Mouse (Mus musculus): Measurements from ENCODE around the gene Zmiz1. TPM values are rescaled to one million over a fixed set of nuclear protein-coding genes. Genes with fewer than 3 reads are reported as not detected.

Zmiz1 gene
- polyA plus RNA-seq, 1 experiment from 2014 or later = 4.3 TPM

- DNase-seq (no peak), ATAC-seq (no peak)
- peaks cover 20% of the 10 kb centered on the region for H3K4me1 ChIP-seq (ENCODE audit: insufficient read depth)
- H3K27ac ChIP-seq (ENCODE audit: low read depth) = no peak overlapping the region
- TF ChIP-seq EP300 (IDR thresholded peaks at IDR 0.05; ENCODE audit: low read depth) = no peak
- TF ChIP-seq CTCF (IDR thresholded peaks at IDR 0.05; ENCODE audit: low read depth) = no peak
- H3K4me3 ChIP-seq (ENCODE audit: low read depth, low read length) = no peak overlapping the region
- no peak overlapping the region for H3K4me2 ChIP-seq (ENCODE audit: low read depth, low read length)
- H3K27me3 ChIP-seq (ENCODE audit: insufficient read depth, low read length) = no peaks in the 10 kb centered on the region
- H3K9me3 ChIP-seq (ENCODE audit: low read length) = no peaks in the 10 kb centered on the region
- H3K36me3 ChIP-seq (replicated peaks; ENCODE audit: insufficient read depth, low read length) = peaks cover 10% of the 10 kb centered on the region
- H3K9ac ChIP-seq (replicated peaks) = no peak overlapping the region
- 73% methylated on average over 10 of the region's 10 CpGs for WGBS (ENCODE audit: insufficient replicate concordance)
Observed at GRCm38 (mm10) chr14:25555291-25555781, 96.4 kb downstream of the Zmiz1 start.

- H3K36me3 ChIP-seq (replicated peaks; ENCODE audit: insufficient read depth, low read length) = peaks cover 9% of the 10 kb centered on the region; the same call in 1 of the 2 replicates
- no peak overlapping the region for H3K4me3 ChIP-seq (ENCODE audit: low read depth, low read length)
- 52% methylated on average over 7 of the region's 7 CpGs for WGBS (ENCODE audit: insufficient replicate concordance)
- H3K9me3 ChIP-seq (ENCODE audit: low read length) = no peaks in the 10 kb centered on the region
- peaks cover 20% of the 10 kb centered on the region for H3K4me1 ChIP-seq (ENCODE audit: insufficient read depth)
- no peak overlapping the region for H3K9ac ChIP-seq (replicated peaks)
- DNase-seq = no peak
- no peak for ATAC-seq
- H3K27me3 ChIP-seq (ENCODE audit: insufficient read depth, low read length) = no peaks in the 10 kb centered on the region
- no peak overlapping the region; the same call in 1 of the 2 replicates for H3K27ac ChIP-seq (ENCODE audit: low read depth)
- TF ChIP-seq EP300 (IDR thresholded peaks at IDR 0.05; ENCODE audit: low read depth) (no peak), CTCF (IDR thresholded peaks at IDR 0.05; ENCODE audit: low read depth) (no peak)
- H3K4me2 ChIP-seq (ENCODE audit: low read depth, low read length) = no peak overlapping the region
Observed at GRCm38 (mm10) chr14:25555848-25556247, 96.9 kb downstream of the Zmiz1 start.

GRCm38 (mm10) chr14:25557014-25557413 lies 98.0 kb downstream of the Zmiz1 start:
- DNase-seq (no peak), ATAC-seq (no peak)
- Histone ChIP-seq H3K4me1 (ENCODE audit: insufficient read depth) (peaks cover 25% of the 10 kb centered on the region), H3K9ac (replicated peaks) (no peak overlapping the region), H3K9me3 (ENCODE audit: low read length) (no peaks in the 10 kb centered on the region), H3K27ac (ENCODE audit: low read depth) (peak overlapping the region; percentile 44; the same call in 1 of the 2 replicates), H3K27me3 (ENCODE audit: insufficient read depth, low read length) (no peaks in the 10 kb centered on the region), H3K4me3 (ENCODE audit: low read depth, low read length) (no peak overlapping the region), H3K4me2 (ENCODE audit: low read depth, low read length) (no peak overlapping the region), H3K36me3 (replicated peaks; ENCODE audit: insufficient read depth, low read length) (peaks cover 9% of the 10 kb centered on the region; the same call in 1 of the 2 replicates)
- 24% methylated on average over 8 of the region's 8 CpGs for WGBS (ENCODE audit: insufficient replicate concordance)
- TF ChIP-seq CTCF (IDR thresholded peaks at IDR 0.05; ENCODE audit: low read depth) (no peak), EP300 (IDR thresholded peaks at IDR 0.05; ENCODE audit: low read depth) (no peak)

- H3K4me1 ChIP-seq (ENCODE audit: insufficient read depth) = peaks cover 25% of the 10 kb centered on the region
- no peak overlapping the region for H3K4me3 ChIP-seq (ENCODE audit: low read depth, low read length)
- no peaks in the 10 kb centered on the region for H3K27me3 ChIP-seq (ENCODE audit: insufficient read depth, low read length)
- DNase-seq = no peak
- peaks cover 11% of the 10 kb centered on the region; the same call in 1 of the 2 replicates for H3K36me3 ChIP-seq (replicated peaks; ENCODE audit: insufficient read depth, low read length)
- H3K9ac ChIP-seq (replicated peaks) = no peak overlapping the region
- 78% methylated on average over 1 of the region's 1 CpGs for WGBS (ENCODE audit: insufficient replicate concordance)
- no peaks in the 10 kb centered on the region for H3K9me3 ChIP-seq (ENCODE audit: low read length)
- TF ChIP-seq EP300 (IDR thresholded peaks at IDR 0.05; ENCODE audit: low read depth) (no peak), CTCF (IDR thresholded peaks at IDR 0.05; ENCODE audit: low read depth) (peak; percentile 9; the same call in 1 of the 2 replicates)
- no peak overlapping the region for H3K27ac ChIP-seq (ENCODE audit: low read depth)
- H3K4me2 ChIP-seq (ENCODE audit: low read depth, low read length) = no peak overlapping the region
- no peak for ATAC-seq
Observed at GRCm38 (mm10) chr14:25558479-25558878, 99.5 kb downstream of the Zmiz1 start.

GRCm38 (mm10) chr14:25559907-25560306 lies 100.9 kb downstream of the Zmiz1 start:
- ATAC-seq (no peak), DNase-seq (no peak)
- H3K4me3 ChIP-seq (ENCODE audit: low read depth, low read length) = no peak overlapping the region
- H3K4me1 ChIP-seq (ENCODE audit: insufficient read depth) = peaks cover 25% of the 10 kb centered on the region
- H3K36me3 ChIP-seq (replicated peaks; ENCODE audit: insufficient read depth, low read length) = 0 out of 2 replicates have a peak, but pooled peaks cover 8% of the 10 kb centered on the region
- 43% methylated on average over 5 of the region's 5 CpGs for WGBS (ENCODE audit: insufficient replicate concordance)
- H3K9ac ChIP-seq (replicated peaks) = no peak overlapping the region
- no peaks in the 10 kb centered on the region for H3K9me3 ChIP-seq (ENCODE audit: low read length)
- H3K27me3 ChIP-seq (ENCODE audit: insufficient read depth, low read length) = no peaks in the 10 kb centered on the region
- H3K4me2 ChIP-seq (ENCODE audit: low read depth, low read length) = no peak overlapping the region
- TF ChIP-seq EP300 (IDR thresholded peaks at IDR 0.05; ENCODE audit: low read depth) (no peak), CTCF (IDR thresholded peaks at IDR 0.05; ENCODE audit: low read depth) (no peak)
- H3K27ac ChIP-seq (ENCODE audit: low read depth) = no peak overlapping the region

- no peak for ATAC-seq
Observed at GRCm38 (mm10) chr14:25560841-25561240, 101.9 kb downstream of the Zmiz1 start.

More at GRCm38 (mm10) chr14:25560841-25561240, 101.9 kb downstream of the Zmiz1 start:
- Histone ChIP-seq H3K9me3 (ENCODE audit: low read length) (no peaks in the 10 kb centered on the region), H3K9ac (replicated peaks) (no peak overlapping the region), H3K4me3 (ENCODE audit: low read depth, low read length) (no peak overlapping the region), H3K4me2 (ENCODE audit: low read depth, low read length) (no peak overlapping the region), H3K27me3 (ENCODE audit: insufficient read depth, low read length) (no peaks in the 10 kb centered on the region), H3K36me3 (replicated peaks; ENCODE audit: insufficient read depth, low read length) (0 out of 2 replicates have a peak, but pooled peaks cover 8% of the 10 kb centered on the region), H3K27ac (ENCODE audit: low read depth) (no peak overlapping the region), H3K4me1 (ENCODE audit: insufficient read depth) (peaks cover 24% of the 10 kb centered on the region)
- no peak for DNase-seq
- WGBS (ENCODE audit: insufficient replicate concordance) = 79% methylated on average over 3 of the region's 3 CpGs
- TF ChIP-seq CTCF (IDR thresholded peaks at IDR 0.05; ENCODE audit: low read depth) (peak; percentile 38), EP300 (IDR thresholded peaks at IDR 0.05; ENCODE audit: low read depth) (no peak)
